Mouse (Mus musculus) embryonic facial prominence, embryonic 14.5 days (tissue): ENCODE data around the gene Elf4. TPM values are rescaled to one million over a fixed set of nuclear protein-coding genes. Genes with fewer than 3 reads are reported as not detected.

ENCODE experiments used
- ATAC-seq: fragments of 200-750 bp; cut with Nextera tagmentation; 2 replicates; pipeline ENCODE4 v1.8.0; 2017; ENCODE audit warnings: low read depth, moderate number of reproducible peaks, moderate TSS enrichment
- DNase-seq: peaks from one replicate; pipeline ENCODE4 v3.0.0-alpha.2; 2015; ENCODE audit warnings: low spot score
- H3K27ac ChIP-seq: fragments of 300-500 bp; sonication (generic); replicated peaks from 2 replicates; pipeline ENCODE4 v1.5.1; 2014; ENCODE audit warnings: low read depth, mild to moderate bottlenecking, low read length, moderate library complexity
- H3K27me3 ChIP-seq: fragments of 300-500 bp; sonication (generic); replicated peaks from 2 replicates; pipeline ENCODE4 v1.6.1; 2014; ENCODE audit warnings: low read length; ENCODE audit not compliant: control insufficient read depth, insufficient read depth
- H3K36me3 ChIP-seq: fragments of 300-500 bp; sonication (generic); 2 replicates; pipeline ENCODE4 v1.6.1; 2014; ENCODE audit warnings: low read length, mixed read lengths; ENCODE audit not compliant: control insufficient read depth, insufficient read depth
- H3K4me1 ChIP-seq: fragments of 300-500 bp; sonication (generic); 2 replicates; pipeline ENCODE4 v1.6.1; 2014; ENCODE audit warnings: antibody characterized with exemption, low read length; ENCODE audit not compliant: control insufficient read depth, insufficient read depth
- H3K4me2 ChIP-seq: fragments of 300-500 bp; sonication (generic); 2 replicates; pipeline ENCODE4 v1.6.1; 2014; ENCODE audit warnings: low read depth, mild to moderate bottlenecking, low read length, moderate library complexity, mixed read lengths
- H3K4me3 ChIP-seq: fragments of 300-500 bp; sonication (generic); 2 replicates; pipeline ENCODE4 v1.5.1; 2014; ENCODE audit warnings: low read depth, mild to moderate bottlenecking, low read length
- H3K9ac ChIP-seq: fragments of 300-500 bp; sonication (generic); 2 replicates; pipeline ENCODE4 v1.6.1; 2014; ENCODE audit warnings: low read depth, mild to moderate bottlenecking, low read length, moderate library complexity, mixed read lengths
- H3K9me3 ChIP-seq: fragments of 300-500 bp; sonication (generic); 2 replicates; pipeline ENCODE4 v1.6.1; 2016; ENCODE audit warnings: low read length; ENCODE audit not compliant: control insufficient read depth
- WGBS: fragments of 180-500 bp; shearing (Covaris S2); extraction: QIAGEN DNeasy Blood & Tissue Kit; methylation state at CpG from one replicate; pipeline ENCODE4 v1.1.7; 2014; 5-methylcytosine and 5-hydroxymethylcytosine counted together
- polyA plus RNA-seq: library from polyadenylated mRNA; unstranded; fragments of >200 nt; fragmentation: Nextera tagmentation; extraction: Ambion mirVana; gene quantifications from 2 replicates; pipeline ENCODE4 v1.2.1, GENCODE M21; 2014

Gene Elf4
- polyA plus RNA-seq, 1 experiment from 2014 or later: 12.7 TPM

DNA sequence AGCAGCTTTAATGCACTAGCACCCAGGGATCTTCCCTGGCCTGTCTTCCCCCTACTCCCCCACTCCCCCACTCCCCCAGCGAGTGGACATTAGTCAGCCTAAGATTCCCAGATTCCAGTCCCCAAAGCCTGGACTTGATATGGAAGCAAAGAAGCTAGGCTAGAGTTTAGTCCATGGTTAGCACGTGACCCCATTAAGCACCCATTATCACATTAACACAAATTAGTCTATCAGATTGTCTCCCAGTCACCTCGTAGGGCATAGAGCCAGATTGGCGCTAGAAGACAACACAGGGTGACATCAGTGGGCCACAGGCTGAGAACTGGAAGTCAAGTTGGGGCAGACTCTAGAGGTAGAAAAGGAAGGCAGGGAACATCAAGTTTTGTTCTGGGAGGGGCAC is 1.9 kb downstream of the Elf4 start:
- Histone ChIP-seq H3K4me2 (no peak overlapping the region), H3K4me1 (no peaks in the 10 kb centered on the region), H3K4me3 (no peak overlapping the region), H3K27me3 (no peaks in the 10 kb centered on the region), H3K9ac (no peak overlapping the region), H3K9me3 (no peaks in the 10 kb centered on the region), H3K27ac (no peak overlapping the region), H3K36me3 (no peaks in the 10 kb centered on the region)
- DNase-seq: no peak
- ATAC-seq: no peak
- WGBS: 78% methylated on average over 4 of the region's 4 CpGs

DNA sequence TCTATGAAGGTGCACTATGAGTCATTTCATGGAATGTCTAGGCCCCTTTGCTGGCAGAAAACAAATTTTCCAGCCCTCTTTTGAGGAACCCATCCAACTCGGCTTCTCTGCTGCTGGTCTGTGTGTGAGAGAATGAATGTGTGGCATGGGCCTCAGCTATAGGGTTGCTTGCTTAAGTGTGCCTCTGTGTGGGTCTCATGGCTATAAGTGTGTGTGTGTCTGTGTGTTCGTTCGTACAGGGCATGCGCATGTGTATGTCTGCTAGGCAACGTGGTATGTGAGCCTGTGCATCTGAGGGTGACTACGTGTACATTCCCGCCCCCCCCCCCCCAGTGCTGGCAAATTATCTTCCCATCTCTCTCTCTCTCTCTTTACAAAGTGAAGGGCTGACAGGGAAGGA is 2.4 kb downstream of the Elf4 start:
- ATAC-seq (no peak), DNase-seq (no peak)
- WGBS: 64% methylated on average over 6 of the region's 7 CpGs
- no peaks in the 10 kb centered on the region for H3K27me3 ChIP-seq
- H3K4me3 ChIP-seq: no peak overlapping the region
- no peak overlapping the region for H3K4me2 ChIP-seq
- H3K27ac ChIP-seq: no peak overlapping the region
- no peaks in the 10 kb centered on the region for H3K36me3 ChIP-seq
- no peaks in the 10 kb centered on the region for H3K9me3 ChIP-seq
- no peaks in the 10 kb centered on the region for H3K4me1 ChIP-seq
- no peak overlapping the region for H3K9ac ChIP-seq

DNA sequence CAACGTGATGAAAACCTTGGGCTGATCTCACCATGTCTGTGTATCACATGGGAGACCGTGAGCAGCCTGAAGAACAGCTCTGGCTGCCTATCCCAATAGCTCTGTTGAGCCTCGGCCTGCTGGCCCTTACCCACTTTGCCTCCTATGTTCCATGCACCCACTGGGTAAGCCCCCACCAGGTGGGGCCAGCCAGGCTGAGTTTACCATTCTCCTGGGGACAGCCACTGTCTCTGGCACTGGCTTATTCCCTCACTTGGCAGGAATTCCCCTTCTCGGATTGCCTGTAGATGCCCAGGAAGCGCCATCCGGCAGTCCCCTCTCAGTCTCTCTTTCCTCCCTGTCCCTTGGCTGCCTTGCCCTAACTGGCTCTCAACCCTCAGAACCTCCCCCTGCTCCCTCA is 6.0 kb downstream of the Elf4 start:
- no peak for ATAC-seq
- DNase-seq: no peak
- Histone ChIP-seq H3K9ac (no peak overlapping the region), H3K4me2 (no peak overlapping the region), H3K27me3 (no peaks in the 10 kb centered on the region), H3K9me3 (no peaks in the 10 kb centered on the region), H3K36me3 (no peaks in the 10 kb centered on the region), H3K4me1 (no peaks in the 10 kb centered on the region), H3K4me3 (no peak overlapping the region), H3K27ac (no peak overlapping the region)
- WGBS: 59% methylated on average over 6 of the region's 6 CpGs

DNA sequence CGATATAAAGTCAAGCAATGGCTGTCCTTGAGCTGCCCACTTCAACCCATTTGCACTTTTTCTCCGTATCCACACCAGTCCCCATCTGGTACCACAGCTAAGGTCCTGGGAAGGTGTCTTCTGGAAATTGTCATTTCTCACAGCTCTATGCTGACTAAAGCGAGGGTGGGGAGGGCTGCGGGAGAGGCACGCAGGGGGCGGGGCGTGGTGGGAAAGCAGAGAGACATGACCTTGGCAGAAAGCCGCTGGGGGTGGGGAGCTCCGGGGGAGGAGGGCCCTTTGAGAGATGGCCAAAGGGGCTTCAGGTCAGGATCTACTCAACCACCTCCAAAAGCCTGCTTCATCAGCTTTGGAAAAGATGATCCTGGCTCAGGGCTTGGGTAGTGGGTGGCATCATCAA is 7.9 kb downstream of the Elf4 start:
- Histone ChIP-seq H3K27ac (no peak overlapping the region), H3K4me1 (no peaks in the 10 kb centered on the region), H3K36me3 (no peaks in the 10 kb centered on the region), H3K4me2 (peak overlapping the region; percentile 58; the same call in 1 of the 2 replicates), H3K9me3 (no peaks in the 10 kb centered on the region), H3K9ac (no peak overlapping the region), H3K4me3 (no peak overlapping the region), H3K27me3 (no peaks in the 10 kb centered on the region)
- 28% methylated on average over 9 of the region's 9 CpGs for WGBS
- no peak for ATAC-seq
- no peak for DNase-seq

DNA sequence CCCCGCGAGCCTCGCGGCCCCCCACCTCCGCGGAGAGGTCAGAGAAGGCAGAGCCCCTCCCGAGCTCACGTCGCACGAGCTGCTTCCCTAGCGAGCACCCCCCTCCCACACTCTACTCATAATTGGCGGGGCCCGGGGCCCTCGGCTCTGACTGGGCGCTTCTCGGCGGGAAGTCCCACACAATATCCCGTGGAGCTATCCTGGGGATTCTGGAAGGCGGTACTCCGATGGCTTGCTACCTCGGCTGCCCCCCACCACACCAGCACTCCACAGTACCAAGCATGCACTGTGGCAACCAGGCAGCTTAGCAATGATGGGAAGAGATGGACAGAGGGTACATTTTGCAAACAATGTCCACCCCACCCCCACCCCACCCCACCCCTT is 8.4 kb downstream of the Elf4 start:
- H3K9ac ChIP-seq: peak overlapping the region; percentile 51
- H3K4me3 ChIP-seq: peak overlapping the region; percentile 50
- WGBS: 31% methylated on average over 9 of the region's 21 CpGs
- no peak overlapping the region for H3K27ac ChIP-seq
- H3K4me2 ChIP-seq: peak overlapping the region; percentile 58
- ATAC-seq (peak; percentile 56), DNase-seq (no peak)
- H3K9me3 ChIP-seq: no peaks in the 10 kb centered on the region
- no peaks in the 10 kb centered on the region for H3K4me1 ChIP-seq
- no peaks in the 10 kb centered on the region for H3K36me3 ChIP-seq
- H3K27me3 ChIP-seq: no peaks in the 10 kb centered on the region

DNA sequence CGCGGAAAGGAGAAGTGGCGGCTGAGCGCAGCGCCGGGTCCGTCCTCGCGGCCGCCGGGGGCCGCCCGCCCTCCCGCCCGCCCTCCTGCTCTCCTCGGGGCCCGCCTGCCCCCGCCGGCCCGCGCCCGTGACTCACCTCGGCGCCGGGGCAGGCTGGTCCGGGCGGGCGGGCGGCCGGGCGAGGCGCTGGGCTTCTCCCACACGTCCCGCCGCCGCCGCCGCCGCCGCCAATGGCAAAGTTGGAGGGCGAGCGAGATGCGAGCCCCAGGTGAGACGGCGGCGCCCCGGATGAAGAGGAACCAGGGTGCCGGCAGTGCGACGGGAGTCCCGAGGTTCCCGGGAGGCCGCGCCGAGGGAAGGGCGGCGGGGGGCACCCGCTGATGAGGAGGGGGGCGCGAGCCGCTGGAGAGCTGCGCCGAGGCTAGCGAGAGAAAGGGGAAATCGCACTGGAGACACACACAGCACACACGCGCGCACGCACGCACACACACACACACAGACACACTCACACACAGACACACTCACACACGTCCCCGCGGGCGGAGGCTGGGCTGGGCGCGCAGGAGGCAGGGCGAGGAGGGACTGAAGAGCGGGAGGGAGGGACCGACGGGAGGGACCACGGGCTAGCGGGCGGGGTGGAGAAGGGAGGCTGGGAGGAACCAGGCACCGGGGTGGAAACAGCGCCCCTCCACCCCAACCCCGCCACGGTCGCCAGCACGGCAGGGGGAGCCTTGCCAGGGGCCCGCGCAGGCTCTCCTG is 9.0 kb downstream of the Elf4 start:
- Histone ChIP-seq H3K4me3 (peak overlapping the region; percentile 50), H3K27ac (no peak overlapping the region; the same call in 1 of the 2 replicates), H3K36me3 (no peaks in the 10 kb centered on the region), H3K27me3 (no peaks in the 10 kb centered on the region), H3K9me3 (no peaks in the 10 kb centered on the region), H3K9ac (peak overlapping the region; percentile 67), H3K4me1 (no peaks in the 10 kb centered on the region), H3K4me2 (peak overlapping the region; percentile 58)
- peak; percentile 84 for ATAC-seq
- DNase-seq: peak; percentile 86
- 30% methylated on average over 21 of the region's 91 CpGs for WGBS

DNA sequence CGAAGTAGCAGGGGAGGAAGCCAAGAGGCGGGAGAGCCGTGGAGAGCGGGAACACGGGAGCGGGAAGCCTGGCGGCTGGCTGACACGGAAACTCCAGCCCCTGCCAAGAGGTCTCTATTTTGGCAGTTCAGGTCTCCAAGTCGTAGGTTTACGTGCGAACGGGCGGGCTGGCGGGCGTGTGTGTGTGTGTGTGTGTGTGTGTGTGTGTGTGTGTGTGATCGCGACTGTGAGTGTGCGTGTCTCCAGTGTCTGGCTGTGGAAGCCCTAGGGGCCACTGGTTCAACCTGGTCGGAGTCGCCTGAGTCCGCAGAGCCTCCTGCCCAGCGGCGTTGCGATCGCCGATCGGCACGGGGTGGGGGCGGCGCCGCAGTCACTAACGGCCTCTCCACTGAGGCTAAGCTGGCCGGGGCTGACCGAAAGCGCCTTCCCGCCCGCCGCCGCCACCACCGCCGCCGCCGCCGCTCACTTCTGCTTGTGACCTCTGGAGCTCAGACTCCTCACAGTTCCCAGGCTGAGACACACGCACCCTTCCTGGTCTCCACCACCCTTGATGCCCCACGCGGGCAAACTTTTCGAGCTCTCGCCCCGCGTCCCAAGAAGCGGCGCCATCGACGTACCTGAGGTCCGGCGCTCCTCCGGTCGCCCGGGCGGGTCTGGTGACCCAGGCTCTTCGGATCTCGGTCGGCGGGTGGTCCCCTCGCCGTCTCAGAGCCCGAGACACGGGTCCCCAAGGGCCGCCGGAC is 9.8 kb downstream of the Elf4 start:
- H3K4me3 ChIP-seq: peak overlapping the region; percentile 50
- H3K4me1 ChIP-seq: no peaks in the 10 kb centered on the region
- H3K27me3 ChIP-seq: no peaks in the 10 kb centered on the region
- H3K27ac ChIP-seq: no peak overlapping the region; the same call in 1 of the 2 replicates
- peak overlapping the region; percentile 67 for H3K9ac ChIP-seq
- DNase-seq (peak; percentile 11), ATAC-seq (peak; percentile 36; the same call in 1 of the 2 replicates)
- H3K4me2 ChIP-seq: peak overlapping the region; percentile 58
- 14% methylated on average over 11 of the region's 71 CpGs for WGBS
- H3K36me3 ChIP-seq: no peaks in the 10 kb centered on the region
- H3K9me3 ChIP-seq: no peaks in the 10 kb centered on the region

DNA sequence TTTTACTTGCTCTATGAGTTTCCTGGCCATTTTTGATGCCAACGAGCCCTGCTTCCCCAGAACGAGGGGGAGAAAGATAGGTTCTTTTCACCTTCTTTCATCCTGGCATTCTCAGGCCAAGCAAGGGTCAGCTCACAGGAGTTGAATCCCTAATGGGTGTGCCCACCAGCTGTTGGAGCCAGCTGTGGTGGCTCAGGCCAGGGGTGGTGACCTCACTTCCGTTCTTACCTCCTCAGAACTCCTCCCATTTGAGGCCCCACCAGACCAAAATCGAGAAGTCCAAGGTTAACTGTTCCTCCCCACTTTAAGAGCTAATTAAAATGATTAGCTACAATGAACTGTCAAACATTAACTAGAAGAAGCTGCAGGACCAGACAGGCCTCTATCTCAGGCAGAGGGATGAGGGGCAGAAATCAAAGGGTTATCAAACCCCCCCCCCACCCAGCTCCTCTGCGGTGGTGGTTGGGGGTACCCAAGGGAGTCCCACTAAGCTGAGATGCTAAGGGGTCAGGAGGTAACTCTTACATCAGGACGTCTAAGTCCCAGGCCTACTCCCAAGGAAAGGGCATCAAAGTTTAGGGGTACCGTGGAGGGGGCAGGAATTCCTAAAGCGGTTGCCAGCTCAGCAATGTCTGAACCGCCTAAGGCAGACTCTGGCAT is 10.6 kb downstream of the Elf4 start:
- Histone ChIP-seq H3K4me2 (peak overlapping the region; percentile 58), H3K27me3 (no peaks in the 10 kb centered on the region), H3K4me3 (peak overlapping the region; percentile 50), H3K27ac (no peak overlapping the region), H3K36me3 (no peaks in the 10 kb centered on the region), H3K9me3 (no peaks in the 10 kb centered on the region), H3K4me1 (no peaks in the 10 kb centered on the region), H3K9ac (peak overlapping the region; percentile 67)
- no peak for ATAC-seq
- WGBS: 41% methylated on average over 8 of the region's 9 CpGs
- DNase-seq: no peak
